Mouse (Mus musculus): ENCODE results near the gene Zfp639.

Gene Zfp639

GRCm38 (mm10) chr3:32509496-32510374, at the start of gene Zfp639:
Zfp639 (plus strand) TSS chr3:32510259.
- in situ Hi-C loops (cut with MboI; ENCODE audit: unreplicated experiment in 2 of 2): loop anchor here (5.0 to 25.0 kb wide), 9 partner anchors 55 to 1897 kb away; partner anchors contain the start of genes Cldn11 (in 2 of the 2), Mynn (in 1 of the 2) and Ttc14 (in 1 of the 2)

DNA sequence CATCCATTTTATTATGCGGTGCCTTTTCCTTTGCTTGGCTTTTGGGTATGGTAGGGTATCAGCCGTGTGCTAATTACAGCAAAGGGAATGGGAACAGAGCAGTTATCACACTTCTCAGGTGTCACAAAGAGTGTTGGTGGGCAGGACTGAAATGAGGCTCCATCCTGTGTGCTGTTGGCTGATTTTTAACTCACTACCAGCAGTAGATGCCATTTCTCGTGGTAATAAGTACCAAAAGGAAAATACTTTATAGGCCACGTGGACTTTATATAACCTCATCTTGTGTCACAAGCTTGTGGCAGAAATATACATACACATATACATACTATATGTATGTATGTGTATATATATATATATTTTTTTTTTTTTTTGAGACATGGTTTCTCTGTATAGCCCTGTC, 42.7 kb upstream of the Zfp639 start:
- in situ Hi-C loops (cut with MboI; ENCODE audit: unreplicated experiment in 2 of 2): loop anchor here in 1 of 2 experiments (5.0 to 25.0 kb wide), 2 partner anchors 35 to 1655 kb away; no protein-coding TSS in a partner anchor

DNA sequence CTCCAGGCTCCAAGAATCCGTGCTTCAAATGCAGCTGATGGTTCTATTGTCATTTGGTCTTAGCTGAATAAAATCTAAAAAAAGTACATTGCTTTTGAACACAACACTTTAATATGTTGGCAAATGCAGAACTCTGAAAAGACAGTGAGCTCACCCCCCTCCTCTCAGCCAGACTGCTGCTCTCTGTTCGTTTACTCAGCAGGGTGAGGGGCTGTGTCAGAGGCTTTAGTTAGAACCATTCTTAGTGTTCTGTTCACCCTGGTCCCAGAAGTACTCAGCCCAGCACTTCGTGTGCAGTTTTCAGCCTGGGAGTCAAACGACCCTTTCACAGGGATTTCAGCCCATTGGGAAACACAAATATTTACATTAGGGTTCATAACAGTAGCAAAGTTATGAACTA, 41.6 kb upstream of the Zfp639 start:
- in situ Hi-C loops (cut with MboI; ENCODE audit: unreplicated experiment in 2 of 2): loop anchor here in 1 of 2 experiments (5.0 to 25.0 kb wide), 2 partner anchors 34 to 1656 kb away; no protein-coding TSS in a partner anchor

- in situ Hi-C loops (cut with MboI; ENCODE audit: unreplicated experiment in 2 of 2): loop anchor here in 1 of 2 experiments (25.0 kb wide), 1 partner anchor 1658 kb away; no protein-coding TSS in a partner anchor
Measured at GRCm38 (mm10) chr3:32470449-32470848, 39.6 kb upstream of the Zfp639 start.

DNA sequence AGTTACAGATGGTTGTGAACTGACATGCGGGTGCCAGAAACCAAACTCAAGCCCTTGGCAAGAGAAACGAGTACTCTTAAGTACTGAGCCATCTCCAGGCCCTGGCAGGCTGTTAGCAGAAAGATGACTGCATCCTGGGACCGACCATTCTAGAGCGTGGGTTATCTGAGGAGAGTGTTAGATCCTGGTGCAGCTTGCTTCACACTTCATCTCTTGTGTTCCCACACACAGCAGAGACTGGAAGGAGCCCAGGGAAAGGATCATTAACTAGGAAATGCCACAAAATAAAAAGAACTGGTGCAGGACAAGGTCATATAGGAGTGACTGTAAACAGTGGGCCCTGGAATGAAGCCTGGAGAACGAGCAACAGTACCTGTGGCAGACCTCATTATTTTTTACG, 39.0 kb upstream of the Zfp639 start:
- in situ Hi-C loops (cut with MboI; ENCODE audit: unreplicated experiment in 2 of 2): loop anchor here in 1 of 2 experiments (25.0 kb wide), 1 partner anchor 1659 kb away; no protein-coding TSS in a partner anchor

DNA sequence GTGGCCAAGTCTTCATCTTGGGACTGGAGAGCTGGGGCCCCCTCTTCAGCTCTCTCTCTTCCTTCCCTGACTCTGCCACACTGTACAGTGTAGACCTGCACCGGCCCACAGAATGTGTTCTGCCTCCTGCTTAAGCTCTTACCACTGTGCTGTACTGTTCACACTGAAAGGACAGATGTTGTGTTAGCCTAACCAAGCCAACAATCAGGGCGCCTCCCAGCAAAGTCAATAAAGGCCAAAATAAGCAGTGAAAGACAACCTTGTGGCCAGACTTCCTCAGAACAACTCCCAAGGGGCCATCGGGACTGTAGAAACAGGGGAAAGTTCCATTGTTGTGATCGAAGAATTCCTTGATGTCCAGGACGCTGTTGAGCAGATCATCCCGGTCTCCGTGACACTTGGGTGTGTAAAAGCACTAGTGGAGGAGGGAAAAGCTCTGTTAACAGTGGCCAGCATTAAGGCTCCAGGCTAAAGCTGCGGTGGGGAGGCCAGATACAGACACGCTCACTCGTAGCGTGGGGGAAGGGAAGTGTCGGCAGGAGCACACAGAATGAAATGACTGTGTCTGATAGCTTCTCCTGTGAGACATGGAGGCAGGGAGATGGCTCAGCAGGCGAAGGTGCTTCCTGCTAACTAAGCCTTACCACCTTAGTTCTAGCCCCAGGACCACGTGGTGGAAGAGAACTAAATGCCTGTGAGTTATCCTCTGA, 37.7 kb upstream of the Zfp639 start:
- in situ Hi-C loops (cut with MboI; ENCODE audit: unreplicated experiment in 2 of 2): loop anchor here in 1 of 2 experiments (25.0 kb wide), 1 partner anchor 1660 kb away; no protein-coding TSS in a partner anchor

DNA sequence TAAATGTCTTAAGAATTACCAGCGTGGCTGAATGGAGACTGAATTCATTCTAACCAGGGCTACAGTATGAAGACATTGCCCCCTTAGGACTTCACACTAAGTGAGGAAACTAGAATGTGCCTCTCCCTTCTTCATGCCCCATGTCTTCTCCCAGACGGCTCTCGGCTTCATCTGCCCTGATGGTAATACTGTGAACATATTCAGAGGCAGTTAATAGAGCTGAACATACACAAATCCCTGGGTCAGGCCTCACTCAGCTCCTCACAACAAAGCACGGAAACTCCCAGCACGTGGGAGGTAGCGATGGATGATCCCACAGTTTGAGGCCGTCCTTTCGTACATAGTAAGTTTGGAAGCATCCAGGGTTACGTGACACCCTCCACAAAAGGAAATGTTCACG, 36.9 kb upstream of the Zfp639 start:
- in situ Hi-C loops (cut with MboI; ENCODE audit: unreplicated experiment in 2 of 2): loop anchor here in 1 of 2 experiments (25.0 kb wide), 1 partner anchor 1661 kb away; no protein-coding TSS in a partner anchor

GRCm38 (mm10) chr3:32479961-32480360, 30.1 kb upstream of the Zfp639 start:
- in situ Hi-C loops (cut with MboI; ENCODE audit: unreplicated experiment in 2 of 2): loop anchor here in 1 of 2 experiments (25.0 kb wide), 1 partner anchor 693 kb away; no protein-coding TSS in a partner anchor

- in situ Hi-C loops (cut with MboI; ENCODE audit: unreplicated experiment in 2 of 2): loop anchor here in 1 of 2 experiments (25.0 kb wide), 1 partner anchor 696 kb away; no protein-coding TSS in a partner anchor
Measured at GRCm38 (mm10) chr3:32483035-32483434, 27.0 kb upstream of the Zfp639 start.

- in situ Hi-C loops (cut with MboI; ENCODE audit: unreplicated experiment in 2 of 2): loop anchor here in 1 of 2 experiments (25.0 kb wide), 1 partner anchor 699 kb away; no protein-coding TSS in a partner anchor
Measured at GRCm38 (mm10) chr3:32486543-32486942, 23.5 kb upstream of the Zfp639 start.

- in situ Hi-C loops (cut with MboI; ENCODE audit: unreplicated experiment in 2 of 2): loop anchor here in 1 of 2 experiments (25.0 kb wide), 1 partner anchor 701 kb away; no protein-coding TSS in a partner anchor
Measured at GRCm38 (mm10) chr3:32488172-32488571, 21.9 kb upstream of the Zfp639 start.

- in situ Hi-C loops (cut with MboI; ENCODE audit: unreplicated experiment in 2 of 2): loop anchor here in 1 of 2 experiments (25.0 kb wide), 1 partner anchor 703 kb away; no protein-coding TSS in a partner anchor
Measured at GRCm38 (mm10) chr3:32490076-32490927, 19.8 kb upstream of the Zfp639 start.

DNA sequence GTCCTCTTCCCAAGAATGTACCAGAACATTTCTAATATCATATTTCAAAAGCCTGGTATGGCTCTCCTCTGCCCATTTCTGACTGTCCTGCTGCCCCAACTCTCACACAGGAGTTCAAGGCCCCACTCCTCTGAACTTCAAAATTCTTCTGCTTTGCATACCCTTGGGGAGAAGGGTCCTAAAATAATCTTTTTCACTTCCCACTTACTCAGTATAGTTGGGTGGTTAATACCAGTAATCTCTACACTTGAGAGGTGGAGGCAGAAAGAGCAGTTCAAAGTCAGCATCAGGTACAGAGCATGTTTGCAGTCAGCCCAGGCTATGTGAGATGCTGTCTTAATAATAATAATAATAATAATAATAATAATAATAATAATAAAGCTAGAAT, 19.1 kb upstream of the Zfp639 start:
- in situ Hi-C loops (cut with MboI; ENCODE audit: unreplicated experiment in 2 of 2): loop anchor here in 1 of 2 experiments (25.0 kb wide), 1 partner anchor 704 kb away; no protein-coding TSS in a partner anchor

DNA sequence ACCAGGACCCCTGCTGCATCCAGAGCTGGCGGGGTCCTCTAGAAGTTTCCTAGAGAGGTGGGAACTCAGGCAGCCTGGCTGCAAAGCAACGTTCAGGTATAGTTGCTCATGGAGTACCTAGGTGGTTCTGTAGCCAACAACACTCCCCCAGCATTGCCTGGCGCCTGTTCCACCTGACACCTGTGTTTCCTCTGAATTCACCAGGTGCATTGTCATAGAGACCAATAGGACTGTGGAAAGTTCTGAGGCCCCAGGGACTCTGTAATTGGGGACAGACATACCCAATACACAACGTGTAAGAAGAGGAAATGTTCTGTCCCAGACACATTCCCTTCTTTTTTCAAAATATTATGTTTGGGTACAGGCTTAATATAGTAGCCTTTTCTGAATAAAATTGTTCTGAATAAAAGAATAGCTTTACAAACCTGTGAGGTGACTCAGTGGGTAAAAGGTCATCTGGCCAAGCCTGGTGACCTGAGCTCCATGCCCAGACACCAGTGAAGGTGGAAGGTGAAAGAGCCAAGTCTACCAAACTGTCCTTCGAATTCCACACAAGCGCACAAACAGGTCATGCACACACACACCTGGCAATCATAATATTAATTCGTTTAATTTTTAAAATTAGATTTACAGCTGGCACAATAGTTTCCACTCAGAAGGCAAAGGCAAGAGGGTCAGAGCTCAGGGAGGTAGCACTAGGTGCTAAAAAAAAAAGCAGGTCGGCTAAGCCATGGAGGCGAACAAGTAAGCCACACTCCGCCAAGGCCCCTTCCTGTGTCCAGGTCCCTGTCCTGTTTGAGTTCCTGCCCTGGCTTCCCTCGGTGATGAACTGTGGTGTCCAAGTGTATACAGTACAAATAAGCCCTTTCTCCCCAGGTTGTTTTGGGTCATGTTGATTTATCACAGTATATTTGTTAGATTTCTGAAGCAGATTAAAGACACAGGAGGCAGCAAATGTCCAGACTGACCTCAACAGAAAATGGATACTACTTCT, 17.7 kb upstream of the Zfp639 start, which contains the start of gene Kcnmb3:
TSS of gene Kcnmb3 (minus strand) at position 135 of the 994 bp plus-strand sequence.
- in situ Hi-C loops (cut with MboI; ENCODE audit: unreplicated experiment in 2 of 2): loop anchor here in 1 of 2 experiments (25.0 kb wide), 1 partner anchor 705 kb away; no protein-coding TSS in a partner anchor

GRCm38 (mm10) chr3:32494387-32495087, 15.5 kb upstream of the Zfp639 start:
- in situ Hi-C loops (cut with MboI; ENCODE audit: unreplicated experiment in 2 of 2): loop anchor here in 1 of 2 experiments (25.0 kb wide), 1 partner anchor 707 kb away; no protein-coding TSS in a partner anchor

GRCm38 (mm10) chr3:32495088-32495770, 14.8 kb upstream of the Zfp639 start:
- in situ Hi-C loops (cut with MboI; ENCODE audit: unreplicated experiment in 2 of 2): loop anchor here in 1 of 2 experiments (25.0 kb wide), 1 partner anchor 708 kb away; no protein-coding TSS in a partner anchor
